Mouse (Mus musculus): ENCODE data around the gene Lag3.

- TF ChIP-seq POLR2A (IDR thresholded peaks at IDR 0.05; ENCODE audit: insufficient read depth, low read depth, low read length): no peak
- no peak for TF ChIP-seq CTCF (IDR thresholded peaks at IDR 0.05)
- no peak for TF ChIP-seq EP300 (IDR thresholded peaks at IDR 0.05; ENCODE audit: insufficient read depth, low read depth, low read length)
Measured at GRCm38 (mm10) chr6:124900056-124900800, 11.3 kb downstream of the Lag3 start.
